ENCODE assay signal across 10 mouse cellular contexts in the genomic region with DNA sequence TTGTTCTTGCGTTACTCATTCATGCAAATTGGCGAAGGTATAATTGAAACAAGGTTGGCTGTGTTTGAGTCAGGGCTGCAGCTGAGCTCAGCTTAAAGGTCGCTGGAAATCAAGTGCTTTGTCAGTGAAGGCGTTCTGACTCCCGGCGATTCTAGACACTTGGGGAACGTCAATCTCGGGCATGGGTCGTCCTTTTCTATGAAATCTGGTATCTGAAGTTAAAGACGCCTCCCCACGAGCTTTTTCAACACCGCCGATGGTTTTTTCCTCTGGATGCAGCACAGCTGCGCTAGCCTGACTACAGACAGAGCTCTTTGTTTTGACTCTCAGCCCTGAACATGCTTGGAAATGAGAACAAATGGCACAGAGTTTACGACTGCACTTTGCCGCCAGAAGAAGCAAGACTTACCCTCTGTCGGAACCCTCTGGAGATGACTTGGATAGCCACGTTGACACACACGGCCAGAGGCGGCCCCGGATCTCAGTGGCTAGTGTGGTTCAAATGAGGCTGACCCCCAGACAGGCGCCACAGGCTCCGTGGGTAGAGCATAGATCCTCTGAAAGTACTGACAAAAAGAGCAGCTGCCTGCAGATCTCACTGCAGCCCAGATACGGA. TPM values are rescaled to one million over a fixed set of nuclear protein-coding genes. Genes with fewer than 3 reads are reported as not detected.
A peak's percentile ranks its signal among the peaks of the same experiment; 100 is the strongest.
DNase-seq lines count a peak whose midpoint lies in the region; ATAC-seq and TF ChIP-seq lines count a peak whose summit lies in the region.
"Had no signal": no experiment of that assay in that cellular context is flagged by ENCODE, and none has a peak within 500 bp of the region (broad histone marks: within the 10 kb centered on the region; RNA-seq: fewer than 3 reads in every experiment).

No protein-coding gene starts in this region.

- TF ChIP-seq CTCF in E14TG2a.4 (conservative IDR thresholded peaks at IDR 0.05; ENCODE audit: low read length), result no peak
- no peak for TF ChIP-seq CTCF in intestine, postnatal 0 days (IDR thresholded peaks at IDR 0.05; ENCODE audit: low read depth)

- H3K27me3 ChIP-seq in intestine, embryonic 14.5 days (replicated peaks; ENCODE audit: control insufficient read depth, insufficient read depth, low read length), result no peaks in the 10 kb centered on the region
- no peaks in the 10 kb centered on the region for H3K27me3 ChIP-seq in intestine, embryonic 16.5 days (replicated peaks; ENCODE audit: control insufficient read depth, insufficient read depth, low read length)
- no peaks in the 10 kb centered on the region for H3K27me3 ChIP-seq in E14TG2a.4 (ENCODE audit: insufficient read depth, low read length)
- H3K27me3 ChIP-seq in intestine, postnatal 0 days (replicated peaks; ENCODE audit: control insufficient read depth, insufficient read depth, low read length), result no peaks in the 10 kb centered on the region

- no peak overlapping the region for H3K27ac ChIP-seq in intestine, embryonic 14.5 days (ENCODE audit: low read depth)
- H3K27ac ChIP-seq in intestine, embryonic 16.5 days (ENCODE audit: low read length), result no peak overlapping the region
- peak overlapping the region; percentile 54; the same call in 1 of the 2 replicates for H3K27ac ChIP-seq in intestine, postnatal 0 days (ENCODE audit: low read depth, low read length)

- no peak overlapping the region for H3K4me3 ChIP-seq in intestine, embryonic 14.5 days (ENCODE audit: low read depth, low read length)
- H3K4me3 ChIP-seq in intestine, embryonic 16.5 days (ENCODE audit: low read length), result no peak overlapping the region
- 0 out of 2 replicates have a peak overlapping the region, but pooled peaks have one; percentile 3 for H3K4me3 ChIP-seq in E14TG2a.4 (replicated peaks; ENCODE audit: low read length)
- H3K4me3 ChIP-seq in intestine, postnatal 0 days (ENCODE audit: low read depth, low read length), result no peak overlapping the region

- H3K4me1 ChIP-seq in intestine, embryonic 14.5 days (replicated peaks; ENCODE audit: control insufficient read depth, insufficient read depth, low read length), result peaks cover 12% of the 10 kb centered on the region
- peaks cover 29% of the 10 kb centered on the region for H3K4me1 ChIP-seq in intestine, embryonic 16.5 days (ENCODE audit: control insufficient read depth, insufficient read depth, low read length)
- H3K4me1 ChIP-seq in E14TG2a.4 (replicated peaks; ENCODE audit: low read depth, low read length), result peaks cover 85% of the 10 kb centered on the region
- peaks cover 2% of the 10 kb centered on the region; the same call in 1 of the 2 replicates for H3K4me1 ChIP-seq in intestine, postnatal 0 days (replicated peaks; ENCODE audit: control insufficient read depth, insufficient read depth, low read length)

- H3K4me2 ChIP-seq in intestine, embryonic 14.5 days (ENCODE audit: low read length), result no peak overlapping the region
- no peak overlapping the region for H3K4me2 ChIP-seq in intestine, embryonic 16.5 days (ENCODE audit: low read depth, low read length)
- H3K4me2 ChIP-seq in intestine, postnatal 0 days (replicated peaks; ENCODE audit: low read depth), result no peak overlapping the region
- H3K4me2 ChIP-seq: lung, embryonic 14.5 days had no signal

- H3K9me3 ChIP-seq in intestine, embryonic 14.5 days (ENCODE audit: control insufficient read depth, low read length), result no peaks in the 10 kb centered on the region
- no peaks in the 10 kb centered on the region for H3K9me3 ChIP-seq in intestine, embryonic 16.5 days (ENCODE audit: control insufficient read depth, low read length)
- H3K9me3 ChIP-seq in E14TG2a.4 (ENCODE audit: low read length), result no peaks in the 10 kb centered on the region
- no peaks in the 10 kb centered on the region for H3K9me3 ChIP-seq in intestine, postnatal 0 days (ENCODE audit: control insufficient read depth)

- no peak overlapping the region for H3K9ac ChIP-seq in intestine, embryonic 14.5 days (ENCODE audit: low read length)
- H3K9ac ChIP-seq in intestine, embryonic 16.5 days (ENCODE audit: low read depth, low read length), result no peak overlapping the region
- no peak overlapping the region for H3K9ac ChIP-seq in intestine, postnatal 0 days (ENCODE audit: low read depth, low read length)
- H3K9ac ChIP-seq: lung, embryonic 14.5 days had no signal

- DNase-seq in intestine, embryonic 14.5 days (ENCODE audit: low spot score), result peak; percentile 55
- peak; percentile 47 for DNase-seq in adrenal gland, postnatal 14 days
- no peak for DNase-seq in spleen, adult 18-20 months
- DNase-seq in T-cell, adult 2 months (ENCODE audit: low spot score), result no peak
- DNase-seq in cerebellum, adult 11-12 months, result no peak
- DNase-seq: lung, embryonic 14.5 days; thymus, adult 2 months had no signal

- ATAC-seq in intestine, embryonic 14.5 days (replicated peaks; ENCODE audit: low FRiP score, low TSS enrichment, low read depth), result no peak
- no peak for ATAC-seq in intestine, embryonic 16.5 days
- no peak for ATAC-seq in intestine, postnatal 0 days

- H3K36me3 ChIP-seq in intestine, embryonic 14.5 days (ENCODE audit: control insufficient read depth, insufficient read depth, low read length), result peaks cover 90% of the 10 kb centered on the region
- H3K36me3 ChIP-seq in intestine, embryonic 16.5 days (ENCODE audit: control insufficient read depth, insufficient read depth, low read length), result peaks cover 17% of the 10 kb centered on the region
- H3K36me3 ChIP-seq in E14TG2a.4 (ENCODE audit: insufficient read depth, low read length), result peaks cover 98% of the 10 kb centered on the region
- peaks cover 51% of the 10 kb centered on the region for H3K36me3 ChIP-seq in intestine, postnatal 0 days (ENCODE audit: control insufficient read depth, insufficient read depth)

- 67% methylated on average over 24 of the region's 24 CpGs for WGBS in intestine, embryonic 14.5 days
- 61% methylated on average over 24 of the region's 24 CpGs for WGBS in intestine, embryonic 16.5 days
- WGBS in intestine, postnatal 0 days, result 60% methylated on average over 24 of the region's 24 CpGs

RNA-seq across cellular contexts. Expression of a gene that starts 31.0 kb away (rescaled TPM):
- 671 and 756 TPM in 2 replicates for polyA plus RNA-seq in intestine, embryonic 14.5 days (2014; fragmentation: Nextera tagmentation; extraction: Ambion mirVana)
- 397 and 409 TPM in 2 replicates for polyA plus RNA-seq in intestine, embryonic 16.5 days (2015; fragmentation: Nextera tagmentation; extraction: Ambion mirVana)
- total RNA-seq in adrenal gland, postnatal 14 days (2021), result 490 and 493 TPM in 2 replicates
- polyA plus RNA-seq in intestine, postnatal 0 days (2015; fragmentation: Nextera tagmentation; extraction: Ambion mirVana), result 142 and 160 TPM in 2 replicates

Comparison
In these comparisons a context has a peak if more than half of its experiments do, and no peak if none do; other contexts are left out.
1. DNase-seq: peak in intestine, embryonic 14.5 days (single experiment) and adrenal gland, postnatal 14 days (single experiment); none in spleen, adult 18-20 months (0 of 2), T-cell, adult 2 months (single experiment) and cerebellum, adult 11-12 months (single experiment).